Mouse (Mus musculus) heart, adult 2 months (tissue): ENCODE results near the gene Chpf2.

Source experiments
- CTCF ChIP-seq: fragments of 200-600 bp; IDR thresholded peaks from 2 replicates; pipeline ENCODE4 v1.8.1; 2022; ENCODE audit warnings: antibody characterized with exemption, mild to moderate bottlenecking, moderate library complexity
- EP300 ChIP-seq: fragments of 200-500 bp; IDR thresholded peaks from 2 replicates; pipeline ENCODE4 v1.6.1; 2011; ENCODE audit warnings: low read depth, low read length, control low read depth; ENCODE audit not compliant: insufficient read depth
- POLR2A ChIP-seq: fragments of 200-500 bp; IDR thresholded peaks from 2 replicates; pipeline ENCODE4 v1.6.1; 2011; ENCODE audit warnings: mild to moderate bottlenecking, low read depth, low read length, control low read depth; ENCODE audit not compliant: insufficient read depth

GRCm38 (mm10) chr5:24624822-24625120 is 38.2 kb downstream of the Chpf2 start:
- TF ChIP-seq CTCF (no peak), EP300 (no peak), POLR2A (no peak)
